Mouse (Mus musculus) hindbrain, embryonic 13.5 days (tissue): Measurements from ENCODE around the gene Pdgfd. TPM values are rescaled to one million over a fixed set of nuclear protein-coding genes. Genes with fewer than 3 reads are reported as not detected.
A peak's percentile ranks its signal among the peaks of the same experiment; 100 is the strongest.

ENCODE experiments used
- ATAC-seq: fragments of 200-750 bp; cut with Nextera tagmentation; 2 replicates; pipeline ENCODE4 v1.8.0; 2017; ENCODE audit warnings: moderate TSS enrichment; ENCODE audit not compliant: low FRiP score
- H3K27ac ChIP-seq: fragments of 300-500 bp; sonication (generic); 2 replicates; pipeline ENCODE4 v1.5.1; 2015; ENCODE audit warnings: inconsistent platforms, mild to moderate bottlenecking, moderate library complexity
- H3K27me3 ChIP-seq: fragments of 300-500 bp; sonication (generic); 2 replicates; pipeline ENCODE4 v1.6.1; 2015; ENCODE audit warnings: mild to moderate bottlenecking, inconsistent platforms
- H3K36me3 ChIP-seq: fragments of 300-500 bp; sonication (generic); 2 replicates; pipeline ENCODE4 v1.6.1; 2015; ENCODE audit warnings: mild to moderate bottlenecking, inconsistent platforms
- H3K4me1 ChIP-seq: fragments of 300-500 bp; sonication (generic); replicated peaks from 2 replicates; pipeline ENCODE4 v1.6.1; 2015; ENCODE audit warnings: inconsistent platforms
- H3K4me2 ChIP-seq: fragments of 300-500 bp; sonication (generic); 2 replicates; pipeline ENCODE4 v1.6.1; 2015; ENCODE audit warnings: inconsistent platforms, mild to moderate bottlenecking, moderate library complexity
- H3K4me3 ChIP-seq: fragments of 300-500 bp; sonication (generic); 2 replicates; pipeline ENCODE4 v1.5.1; 2015; ENCODE audit warnings: mild to moderate bottlenecking, inconsistent platforms
- H3K9ac ChIP-seq: fragments of 300-500 bp; sonication (generic); 2 replicates; pipeline ENCODE4 v1.6.1; 2015; ENCODE audit warnings: mild to moderate bottlenecking, inconsistent platforms
- H3K9me3 ChIP-seq: fragments of 300-500 bp; sonication (generic); 2 replicates; pipeline ENCODE4 v1.6.1; 2016; ENCODE audit warnings: inconsistent platforms
- WGBS: fragments of 180-500 bp; shearing (Covaris S2); methylation state at CpG from one replicate; pipeline ENCODE4 v1.1.7; 2015; 5-methylcytosine and 5-hydroxymethylcytosine counted together
- polyA plus RNA-seq: library from polyadenylated mRNA; unstranded; fragments of >200 nt; fragmentation: Nextera tagmentation; extraction: Ambion mirVana; gene quantifications from 2 replicates; pipeline ENCODE4 v1.2.1, GENCODE M21; 2015

The Pdgfd gene
- polyA plus RNA-seq, 1 experiment from 2014 or later = 2.6 TPM

GRCm38 (mm10) chr9:6333499-6333898 is 165.1 kb downstream of the Pdgfd start:
- ATAC-seq = peak; percentile 57; the same call in 1 of the 2 replicates
- H3K9ac ChIP-seq = no peak overlapping the region
- H3K4me2 ChIP-seq = no peak overlapping the region
- no peak overlapping the region for H3K4me3 ChIP-seq
- H3K27me3 ChIP-seq = no peaks in the 10 kb centered on the region
- H3K36me3 ChIP-seq = no peaks in the 10 kb centered on the region
- no peaks in the 10 kb centered on the region for H3K9me3 ChIP-seq
- no peak overlapping the region for H3K27ac ChIP-seq
- no peaks in the 10 kb centered on the region for H3K4me1 ChIP-seq
- WGBS = 64% methylated on average over 1 of the region's 1 CpGs

- no peaks in the 10 kb centered on the region for H3K9me3 ChIP-seq
- no peak overlapping the region for H3K9ac ChIP-seq
- ATAC-seq = no peak
- no peak overlapping the region for H3K4me3 ChIP-seq
- no peaks in the 10 kb centered on the region for H3K27me3 ChIP-seq
- no peak overlapping the region for H3K27ac ChIP-seq
- no peaks in the 10 kb centered on the region for H3K4me1 ChIP-seq
- H3K36me3 ChIP-seq = no peaks in the 10 kb centered on the region
- no peak overlapping the region for H3K4me2 ChIP-seq
- whole genome bisulfite sequencing = 53% methylated on average over 2 of the region's 2 CpGs
Measured at GRCm38 (mm10) chr9:6336236-6336635, 167.9 kb downstream of the Pdgfd start.

GRCm38 (mm10) chr9:6337891-6338290 is 169.5 kb downstream of the Pdgfd start:
- H3K27ac ChIP-seq = no peak overlapping the region
- H3K27me3 ChIP-seq = no peaks in the 10 kb centered on the region
- no peaks in the 10 kb centered on the region for H3K4me1 ChIP-seq
- no peaks in the 10 kb centered on the region for H3K36me3 ChIP-seq
- ATAC-seq = no peak
- no peak overlapping the region for H3K9ac ChIP-seq
- H3K4me2 ChIP-seq = no peak overlapping the region
- 94% methylated on average over 2 of the region's 2 CpGs for WGBS
- H3K9me3 ChIP-seq = no peaks in the 10 kb centered on the region
- H3K4me3 ChIP-seq = no peak overlapping the region

GRCm38 (mm10) chr9:6338344-6338743 is 170.0 kb downstream of the Pdgfd start:
- no peaks in the 10 kb centered on the region for H3K4me1 ChIP-seq
- no peaks in the 10 kb centered on the region for H3K27me3 ChIP-seq
- no peak overlapping the region for H3K4me3 ChIP-seq
- WGBS = 90% methylated on average over 3 of the region's 3 CpGs
- no peaks in the 10 kb centered on the region for H3K9me3 ChIP-seq
- no peak for ATAC-seq
- H3K27ac ChIP-seq = no peak overlapping the region
- H3K36me3 ChIP-seq = no peaks in the 10 kb centered on the region
- H3K9ac ChIP-seq = no peak overlapping the region
- no peak overlapping the region for H3K4me2 ChIP-seq

- no peak overlapping the region for H3K4me3 ChIP-seq
- no peaks in the 10 kb centered on the region for H3K27me3 ChIP-seq
- 83% methylated on average over 1 of the region's 1 CpGs for WGBS
- H3K4me2 ChIP-seq = no peak overlapping the region
- H3K9ac ChIP-seq = no peak overlapping the region
- H3K4me1 ChIP-seq = no peaks in the 10 kb centered on the region
- ATAC-seq = no peak
- no peaks in the 10 kb centered on the region for H3K36me3 ChIP-seq
- H3K27ac ChIP-seq = no peak overlapping the region
- no peaks in the 10 kb centered on the region for H3K9me3 ChIP-seq
Measured at GRCm38 (mm10) chr9:6339394-6339793, 171.0 kb downstream of the Pdgfd start.

GRCm38 (mm10) chr9:6340750-6341149 is 172.4 kb downstream of the Pdgfd start:
- no peaks in the 10 kb centered on the region for H3K4me1 ChIP-seq
- H3K36me3 ChIP-seq = no peaks in the 10 kb centered on the region
- ATAC-seq = no peak
- H3K27ac ChIP-seq = no peak overlapping the region
- H3K4me2 ChIP-seq = no peak overlapping the region
- H3K9ac ChIP-seq = no peak overlapping the region
- no peaks in the 10 kb centered on the region for H3K9me3 ChIP-seq
- H3K27me3 ChIP-seq = no peaks in the 10 kb centered on the region
- no peak overlapping the region for H3K4me3 ChIP-seq

GRCm38 (mm10) chr9:6342854-6343253 is 174.5 kb downstream of the Pdgfd start:
- H3K27ac ChIP-seq = no peak overlapping the region
- no peaks in the 10 kb centered on the region for H3K4me1 ChIP-seq
- WGBS = 94% methylated on average over 10 of the region's 10 CpGs
- no peak for ATAC-seq
- no peak overlapping the region for H3K9ac ChIP-seq
- H3K27me3 ChIP-seq = no peaks in the 10 kb centered on the region
- no peaks in the 10 kb centered on the region for H3K9me3 ChIP-seq
- no peak overlapping the region for H3K4me3 ChIP-seq
- H3K4me2 ChIP-seq = no peak overlapping the region
- no peaks in the 10 kb centered on the region for H3K36me3 ChIP-seq

GRCm38 (mm10) chr9:6344514-6344913 is 176.1 kb downstream of the Pdgfd start:
- Histone ChIP-seq H3K36me3 (no peaks in the 10 kb centered on the region), H3K9ac (no peak overlapping the region), H3K9me3 (no peaks in the 10 kb centered on the region), H3K4me2 (no peak overlapping the region), H3K27ac (no peak overlapping the region), H3K4me3 (no peak overlapping the region), H3K4me1 (no peaks in the 10 kb centered on the region), H3K27me3 (no peaks in the 10 kb centered on the region)
- WGBS = 62% methylated on average over 2 of the region's 2 CpGs
- ATAC-seq = no peak

GRCm38 (mm10) chr9:6344924-6345323 is 176.5 kb downstream of the Pdgfd start:
- WGBS = 76% methylated on average over 4 of the region's 4 CpGs
- no peaks in the 10 kb centered on the region for H3K27me3 ChIP-seq
- peak; percentile 66; the same call in 1 of the 2 replicates for ATAC-seq
- no peaks in the 10 kb centered on the region for H3K36me3 ChIP-seq
- no peak overlapping the region for H3K9ac ChIP-seq
- H3K4me3 ChIP-seq = no peak overlapping the region
- H3K9me3 ChIP-seq = no peaks in the 10 kb centered on the region
- H3K4me2 ChIP-seq = no peak overlapping the region
- no peaks in the 10 kb centered on the region for H3K4me1 ChIP-seq
- no peak overlapping the region for H3K27ac ChIP-seq

- WGBS = 76% methylated on average over 1 of the region's 1 CpGs
- no peaks in the 10 kb centered on the region for H3K27me3 ChIP-seq
- no peak for ATAC-seq
Measured at GRCm38 (mm10) chr9:6345366-6345765, 177.0 kb downstream of the Pdgfd start.

GRCm38 (mm10) chr9:6353257-6353960 is 185.0 kb downstream of the Pdgfd start:
- peak overlapping the region; percentile 12; the same call in 1 of the 2 replicates for H3K27ac ChIP-seq
- ATAC-seq = peak; percentile 89
- no peaks in the 10 kb centered on the region for H3K27me3 ChIP-seq
- no peak overlapping the region for H3K4me2 ChIP-seq
- WGBS = 64% methylated on average over 1 of the region's 1 CpGs
- no peak overlapping the region for H3K4me3 ChIP-seq
- H3K36me3 ChIP-seq = no peaks in the 10 kb centered on the region
- H3K4me1 ChIP-seq = peaks cover 10% of the 10 kb centered on the region
- H3K9me3 ChIP-seq = no peaks in the 10 kb centered on the region
- no peak overlapping the region for H3K9ac ChIP-seq

More at GRCm38 (mm10) chr9:6345366-6345765, 177.0 kb downstream of the Pdgfd start:
- Histone ChIP-seq H3K4me3 (no peak overlapping the region), H3K4me1 (no peaks in the 10 kb centered on the region), H3K9ac (no peak overlapping the region), H3K9me3 (no peaks in the 10 kb centered on the region), H3K27ac (no peak overlapping the region), H3K36me3 (no peaks in the 10 kb centered on the region), H3K4me2 (no peak overlapping the region)

GRCm38 (mm10) chr9:6360795-6361194 is 192.4 kb downstream of the Pdgfd start:
- no peak overlapping the region for H3K27ac ChIP-seq
- H3K4me3 ChIP-seq = no peak overlapping the region
- no peak overlapping the region for H3K4me2 ChIP-seq
- no peak overlapping the region for H3K9ac ChIP-seq
- ATAC-seq = no peak
- H3K27me3 ChIP-seq = no peaks in the 10 kb centered on the region
- H3K4me1 ChIP-seq = no peaks in the 10 kb centered on the region
- H3K36me3 ChIP-seq = no peaks in the 10 kb centered on the region
- 92% methylated on average over 2 of the region's 2 CpGs for WGBS
- H3K9me3 ChIP-seq = no peaks in the 10 kb centered on the region

- Histone ChIP-seq H3K27me3 (no peaks in the 10 kb centered on the region), H3K4me2 (no peak overlapping the region), H3K27ac (no peak overlapping the region), H3K4me1 (no peaks in the 10 kb centered on the region), H3K4me3 (no peak overlapping the region), H3K36me3 (no peaks in the 10 kb centered on the region), H3K9ac (no peak overlapping the region), H3K9me3 (no peaks in the 10 kb centered on the region)
- no peak for ATAC-seq
- WGBS = 81% methylated on average over 1 of the region's 1 CpGs
Measured at GRCm38 (mm10) chr9:6366550-6366949, 198.2 kb downstream of the Pdgfd start.
